Mouse (Mus musculus) embryonic fibroblast, embryonic 13.5 days (primary cell): ENCODE measurements at regions not wholly inside any gene's neighbourhood (a gene's known extent, or its start where the extent isn't known, plus 50 kb on each side); places are given as distances from the start of the nearest gene placed in this dataset.

Source experiments
- CTCF ChIP-seq: IDR thresholded peaks from 2 replicates; pipeline ENCODE4 v1.5.1; 2011; ENCODE audit warnings: mild to moderate bottlenecking, control low read depth, low read length, moderate library complexity, borderline replicate concordance; ENCODE audit not compliant: insufficient read depth
- POLR2A ChIP-seq: IDR thresholded peaks from 2 replicates; pipeline ENCODE4 v1.6.1; 2011; ENCODE audit warnings: low read depth, mild to moderate bottlenecking, control low read depth, low read length, moderate library complexity

DNA sequence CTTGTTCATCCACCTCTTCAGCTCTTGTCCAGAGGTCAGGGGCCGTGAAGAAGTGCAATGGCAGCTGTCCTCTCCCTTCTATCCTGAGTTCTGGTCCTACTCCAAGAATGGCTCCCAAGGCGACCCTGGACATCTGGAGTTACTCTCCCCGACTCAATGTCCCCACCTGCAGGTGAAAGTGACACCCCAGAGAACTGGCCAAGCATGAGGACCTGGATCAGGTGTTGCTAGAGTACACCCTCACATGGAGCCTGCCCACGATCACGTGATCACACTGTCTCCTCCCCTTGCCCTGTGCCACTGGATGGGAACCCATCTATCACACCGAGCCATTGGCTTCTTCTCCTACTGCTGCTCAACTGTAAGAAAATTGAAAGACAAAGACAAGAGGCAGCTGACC lies 122.7 kb upstream of the Aldh1b1 start:
- TF ChIP-seq CTCF = no peak
- no peak for TF ChIP-seq POLR2A
